Mouse (Mus musculus) heart, embryonic 13.5 days (tissue): ENCODE results near the gene Gm17087. TPM values are rescaled to one million over a fixed set of nuclear protein-coding genes. Genes with fewer than 3 reads are reported as not detected.

Experiments
- ATAC-seq: fragments of 200-750 bp; cut with Nextera tagmentation; 2 replicates; pipeline ENCODE4 v1.8.0; 2017; ENCODE audit warnings: moderate TSS enrichment; ENCODE audit not compliant: insufficient number of reproducible peaks, low FRiP score, low TSS enrichment; ENCODE audit errors: extremely low read depth
- H3K27ac ChIP-seq: fragments of 300-500 bp; sonication (generic); replicated peaks from 2 replicates; pipeline ENCODE4 v1.5.1; 2015; ENCODE audit warnings: moderate library complexity, mild to moderate bottlenecking, inconsistent platforms
- H3K27me3 ChIP-seq: fragments of 300-500 bp; sonication (generic); replicated peaks from 2 replicates; pipeline ENCODE4 v1.6.1; 2015; ENCODE audit warnings: mild to moderate bottlenecking, inconsistent platforms
- H3K36me3 ChIP-seq: fragments of 300-500 bp; sonication (generic); 2 replicates; pipeline ENCODE4 v1.6.1; 2015; ENCODE audit warnings: mild to moderate bottlenecking, inconsistent platforms
- H3K4me1 ChIP-seq: fragments of 300-500 bp; sonication (generic); 2 replicates; pipeline ENCODE4 v1.6.1; 2015; ENCODE audit warnings: inconsistent platforms
- H3K4me2 ChIP-seq: fragments of 300-500 bp; sonication (generic); 2 replicates; pipeline ENCODE4 v1.6.1; 2015; ENCODE audit warnings: inconsistent platforms, mild to moderate bottlenecking, moderate library complexity
- H3K4me3 ChIP-seq: fragments of 300-500 bp; sonication (generic); 2 replicates; pipeline ENCODE4 v1.5.1; 2015; ENCODE audit warnings: moderate library complexity, mild to moderate bottlenecking, inconsistent platforms
- H3K9ac ChIP-seq: fragments of 300-500 bp; sonication (generic); 2 replicates; pipeline ENCODE4 v1.6.1; 2015; ENCODE audit warnings: inconsistent platforms, mild to moderate bottlenecking, moderate library complexity
- H3K9me3 ChIP-seq: fragments of 300-500 bp; sonication (generic); 2 replicates; pipeline ENCODE4 v1.6.1; 2016; ENCODE audit warnings: inconsistent platforms
- WGBS: fragments of 180-500 bp; shearing (Covaris S2); methylation state at CpG from one replicate; pipeline ENCODE4 v1.1.7; 2015; ENCODE audit warnings: mixed read lengths; 5-methylcytosine and 5-hydroxymethylcytosine counted together
- polyA plus RNA-seq: library from polyadenylated mRNA; unstranded; fragments of >200 nt; fragmentation: Nextera tagmentation; extraction: Ambion mirVana; gene quantifications from 2 replicates; pipeline ENCODE4 v1.2.1, GENCODE M21; 2015

Gm17087 gene
- polyA plus RNA-seq, 1 experiment from 2014 or later: not detected

DNA sequence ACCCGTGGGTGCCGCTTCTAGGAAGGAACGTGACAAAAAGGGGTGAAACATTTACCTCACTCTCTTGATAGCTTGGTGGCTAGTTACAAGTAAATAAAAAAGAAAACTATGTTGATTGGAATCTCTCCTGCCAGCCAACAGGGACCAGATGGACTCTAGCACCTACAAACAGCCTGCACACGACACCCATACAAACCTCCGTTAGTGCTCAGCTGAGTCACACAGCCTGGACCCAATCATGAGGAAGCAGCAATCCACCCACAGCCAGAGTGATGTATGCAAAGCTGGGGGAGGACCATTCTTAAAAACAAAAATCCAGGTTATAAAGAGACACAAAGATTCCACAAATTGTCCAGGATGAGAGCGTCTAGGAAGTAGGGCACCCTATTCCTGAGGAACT is 50.7 kb downstream of the Gm17087 start:
- H3K9me3 ChIP-seq: 0 out of 2 replicates have a peak, but pooled peaks cover 5% of the 10 kb centered on the region
- WGBS: 73% methylated on average over 6 of the region's 6 CpGs
- no peak overlapping the region for H3K9ac ChIP-seq
- H3K4me2 ChIP-seq: no peak overlapping the region
- H3K4me1 ChIP-seq: no peaks in the 10 kb centered on the region
- no peaks in the 10 kb centered on the region for H3K36me3 ChIP-seq
- ATAC-seq: no peak
- no peak overlapping the region for H3K27ac ChIP-seq
- H3K4me3 ChIP-seq: no peak overlapping the region
- H3K27me3 ChIP-seq: peaks cover 28% of the 10 kb centered on the region

Other genes with a start within 250 kb of the Gm17087 start
- gene Prr18, start 229.5 kb downstream of the Gm17087 start, polyA plus RNA-seq: 0.13 and 0.25 TPM in 2 replicates
- 0.83 and 1.3 TPM in 2 replicates for gene T2, start 211.0 kb downstream of the Gm17087 start, polyA plus RNA-seq
- gene T, start 132.5 kb downstream of the Gm17087 start, polyA plus RNA-seq: 0.09 and 0.18 TPM in 2 replicates
- 1.1 and 1.2 TPM in 2 replicates for gene Pde10a, start 41.6 kb downstream of the Gm17087 start, polyA plus RNA-seq